Mouse (Mus musculus) adrenal gland, postnatal 36 days (tissue): ENCODE data around the gene Ppp1r9a. TPM values are rescaled to one million over a fixed set of nuclear protein-coding genes. Genes with fewer than 3 reads are reported as not detected.
A peak's percentile ranks its signal among the peaks of the same experiment; 100 is the strongest.

Source experiments
- DNase-seq, 2 experiments: peaks; one replicate each; pipeline ENCODE4 v3.0.0; 2021; ENCODE audit warnings: mixed read lengths in 1 of 2
- total RNA-seq, 2 experiments: library from RNA; stranded (reverse); gene quantifications; 2 replicates each; pipeline ENCODE4 v1.2.3; 2021

The Ppp1r9a gene
- total RNA-seq, 2 experiments from 2014 or later: 42.2 to 45.8 TPM

DNA sequence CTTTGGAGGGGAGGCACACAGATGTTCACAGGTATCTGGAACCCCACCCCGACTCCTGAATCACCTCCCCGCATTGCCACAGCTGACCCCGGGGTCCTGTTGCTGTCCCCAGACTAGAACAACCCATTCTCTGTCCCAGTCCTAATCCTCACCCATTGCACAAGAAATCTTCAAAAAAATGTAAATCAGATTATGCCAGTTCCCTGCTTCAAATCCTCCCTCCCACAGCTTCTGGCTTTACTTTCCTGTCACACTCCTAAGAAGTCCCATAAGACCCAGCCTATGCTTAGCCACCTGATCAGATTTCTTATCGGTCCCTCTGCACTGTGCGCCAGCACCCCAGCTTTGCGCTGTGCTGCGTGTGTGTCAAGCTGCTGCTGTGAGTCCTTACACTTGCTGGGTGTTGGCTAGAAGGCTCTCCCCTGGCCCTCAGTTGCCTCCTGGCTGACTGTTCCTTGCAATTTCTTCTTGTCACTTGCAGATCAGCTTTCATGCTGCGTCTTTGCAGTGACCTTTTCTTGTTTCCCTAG, 296.7 kb downstream of the Ppp1r9a start:
- no peak for DNase-seq

DNA sequence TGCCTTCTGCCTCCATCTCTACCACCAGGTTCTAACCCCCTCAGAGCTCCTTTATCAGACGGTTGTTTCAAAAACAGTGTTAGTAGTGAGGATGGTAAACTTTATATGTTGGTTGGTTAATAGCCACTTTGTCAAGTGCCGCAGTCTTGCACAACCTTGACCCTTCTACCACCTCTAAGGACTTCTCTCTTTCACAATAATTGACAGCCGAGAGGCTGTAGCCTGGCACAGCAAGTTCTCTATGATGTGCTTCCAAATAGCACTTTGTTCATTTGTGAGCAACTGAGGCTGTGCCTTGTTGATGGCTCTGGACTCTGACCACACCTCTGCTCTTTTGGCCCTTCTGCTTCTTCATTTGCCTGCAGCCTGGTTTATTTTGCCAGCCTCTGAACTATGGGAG, 297.2 kb downstream of the Ppp1r9a start:
- DNase-seq: peak; percentile 24 to 36

DNA sequence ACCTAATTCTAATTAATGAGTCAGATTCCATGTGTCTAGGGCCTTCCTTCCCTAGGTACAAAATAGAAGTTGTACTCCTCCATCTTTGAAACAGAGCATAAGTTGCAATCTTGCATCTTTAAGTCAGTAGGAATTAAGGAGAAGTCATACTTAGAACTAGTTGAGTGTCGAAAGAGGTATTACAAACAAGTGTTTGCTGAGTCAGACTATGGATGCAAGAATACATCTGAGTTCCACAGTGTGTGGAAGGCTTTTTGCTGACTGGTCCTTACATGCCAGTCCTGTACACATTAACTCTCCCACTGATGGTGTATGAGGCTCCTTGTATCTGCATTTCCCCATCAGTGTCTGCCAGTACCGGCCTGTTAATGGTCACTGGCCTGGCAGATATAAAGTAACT, 305.1 kb downstream of the Ppp1r9a start:
- no peak for DNase-seq

Other genes starting within 250 kb of the Ppp1r9a start
- gene Sgce, start 155.7 kb upstream of the Ppp1r9a start, total RNA-seq: 10 to 100 TPM; 65.9 to 67.1 TPM
- gene Peg10, start 155.6 kb upstream of the Ppp1r9a start, total RNA-seq: 100 to 1,000 TPM; 326 to 473 TPM